Mouse (Mus musculus) liver, embryonic 15.5 days (tissue): ENCODE results near the gene Gm20517. TPM values are rescaled to one million over a fixed set of nuclear protein-coding genes. Genes with fewer than 3 reads are reported as not detected.
A peak's percentile ranks its signal among the peaks of the same experiment; 100 is the strongest.
"Not testable (repeated sequence)": the region's sequence is repeated elsewhere in the genome, so short reads cannot be mapped to it uniquely, and the experiment has no call there.

Source experiments
- ATAC-seq: fragments of 200-750 bp; cut with Nextera tagmentation; 2 replicates; pipeline ENCODE4 v1.8.0; 2017; ENCODE audit warnings: moderate number of reproducible peaks, mild to moderate bottlenecking, moderate library complexity; ENCODE audit not compliant: insufficient read depth
- H3K27ac ChIP-seq: fragments of 300-500 bp; sonication (generic); replicated peaks from 2 replicates; pipeline ENCODE4 v1.5.1; 2015; ENCODE audit warnings: mild to moderate bottlenecking, inconsistent platforms
- H3K27me3 ChIP-seq: fragments of 300-500 bp; sonication (generic); 2 replicates; pipeline ENCODE4 v1.6.1; 2015; ENCODE audit warnings: mild to moderate bottlenecking, inconsistent platforms
- H3K36me3 ChIP-seq: fragments of 300-500 bp; sonication (generic); replicated peaks from 2 replicates; pipeline ENCODE4 v1.6.1; 2015; ENCODE audit warnings: moderate library complexity, mild to moderate bottlenecking, inconsistent platforms
- H3K4me1 ChIP-seq: fragments of 300-500 bp; sonication (generic); replicated peaks from 2 replicates; pipeline ENCODE4 v1.6.1; 2015; ENCODE audit warnings: inconsistent platforms
- H3K4me2 ChIP-seq: fragments of 300-500 bp; sonication (generic); 2 replicates; pipeline ENCODE4 v1.6.1; 2015; ENCODE audit warnings: moderate library complexity, mild to moderate bottlenecking, inconsistent platforms
- H3K4me3 ChIP-seq: fragments of 300-500 bp; sonication (generic); replicated peaks from 2 replicates; pipeline ENCODE4 v1.5.1; 2015; ENCODE audit warnings: mild to moderate bottlenecking, inconsistent platforms
- H3K9ac ChIP-seq: fragments of 300-500 bp; sonication (generic); 2 replicates; pipeline ENCODE4 v1.6.1; 2015; ENCODE audit warnings: moderate library complexity, mild to moderate bottlenecking, inconsistent platforms
- H3K9me3 ChIP-seq: fragments of 300-500 bp; sonication (generic); replicated peaks from 2 replicates; pipeline ENCODE4 v1.6.1; 2016; ENCODE audit warnings: inconsistent platforms
- WGBS: fragments of 180-500 bp; shearing (Covaris S2); methylation state at CpG from one replicate; pipeline ENCODE4 v1.1.7; 2015; ENCODE audit warnings: mixed read lengths; ENCODE audit not compliant: insufficient replicate concordance; 5-methylcytosine and 5-hydroxymethylcytosine counted together
- polyA plus RNA-seq: library from polyadenylated mRNA; unstranded; fragments of >200 nt; fragmentation: Nextera tagmentation; extraction: Ambion mirVana; gene quantifications from 2 replicates; pipeline ENCODE4 v1.2.1, GENCODE M21; 2015

The Gm20517 gene
- polyA plus RNA-seq, 1 experiment from 2014 or later, result 2.4 TPM

GRCm38 (mm10) chr17:47628851-47629676, 17.7 kb downstream of the Gm20517 start:
- H3K4me1 ChIP-seq, result peaks cover 55% of the 10 kb centered on the region

GRCm38 (mm10) chr17:47629717-47630677, 18.6 kb downstream of the Gm20517 start:
- Histone ChIP-seq H3K4me2 (peak overlapping the region; percentile 100), H3K27me3 (no peaks in the 10 kb centered on the region), H3K27ac (peak overlapping the region; percentile 96), H3K9ac (peak overlapping the region; percentile 85), H3K36me3 (peaks cover 41% of the 10 kb centered on the region), H3K4me3 (peak overlapping the region; percentile 84), H3K9me3 (no peaks in the 10 kb centered on the region), H3K4me1 (peaks cover 61% of the 10 kb centered on the region)
- ATAC-seq, result peak; percentile 69
- under 1% methylated on average over 61 of the region's 61 CpGs for WGBS

More at GRCm38 (mm10) chr17:47628851-47629676, 17.7 kb downstream of the Gm20517 start:
- Histone ChIP-seq H3K27me3 (no peaks in the 10 kb centered on the region), H3K36me3 (peaks cover 47% of the 10 kb centered on the region), H3K4me3 (peak overlapping the region; percentile 84), H3K9me3 (no peaks in the 10 kb centered on the region), H3K27ac (peak overlapping the region; percentile 96), H3K9ac (peak overlapping the region; percentile 85), H3K4me2 (peak overlapping the region; percentile 100)
- peak; percentile 88 for ATAC-seq
- WGBS, result under 1% methylated on average over 62 of the region's 63 CpGs

GRCm38 (mm10) chr17:47630678-47631065, 19.3 kb downstream of the Gm20517 start, which contains the start of gene Usp49:
Gene Usp49, plus strand, starts transcription at chr17:47630690.
- Histone ChIP-seq H3K27me3 (no peaks in the 10 kb centered on the region), H3K4me2 (peak within 1 kb of the TSS; percentile 100), H3K36me3 (peaks cover 39% of the 10 kb centered on the region), H3K9me3 (no peaks in the 10 kb centered on the region), H3K4me3 (peak within 1 kb of the TSS; percentile 84), H3K27ac (peak within 1 kb of the TSS; percentile 96), H3K4me1 (peaks cover 61% of the 10 kb centered on the region), H3K9ac (peak within 1 kb of the TSS; percentile 85)
- ATAC-seq, result no peak
- 1% methylated on average over 3 of the region's 3 CpGs for WGBS

GRCm38 (mm10) chr17:47632181-47632840, 20.9 kb downstream of the Gm20517 start:
- Histone ChIP-seq H3K4me2 (peak overlapping the region; percentile 35), H3K9me3 (no peaks in the 10 kb centered on the region), H3K9ac (no peak overlapping the region), H3K27me3 (no peaks in the 10 kb centered on the region), H3K4me1 (peaks cover 57% of the 10 kb centered on the region), H3K36me3 (peaks cover 29% of the 10 kb centered on the region), H3K4me3 (no peak overlapping the region; the same call in 1 of the 2 replicates), H3K27ac (no peak overlapping the region)
- WGBS, result 70% methylated on average over 4 of the region's 4 CpGs
- ATAC-seq, result no peak

GRCm38 (mm10) chr17:47633999-47634770, 22.8 kb downstream of the Gm20517 start:
- H3K27me3 ChIP-seq, result no peaks in the 10 kb centered on the region
- 56% methylated on average over 7 of the region's 7 CpGs for WGBS
- H3K9ac ChIP-seq, result no peak overlapping the region
- ATAC-seq, result no peak
- peaks cover 42% of the 10 kb centered on the region for H3K4me1 ChIP-seq
- H3K4me3 ChIP-seq, result no peak overlapping the region
- H3K4me2 ChIP-seq, result no peak overlapping the region
- H3K36me3 ChIP-seq, result peaks cover 24% of the 10 kb centered on the region
- peak overlapping the region; percentile 38 for H3K27ac ChIP-seq
- H3K9me3 ChIP-seq, result no peaks in the 10 kb centered on the region

- Histone ChIP-seq H3K9me3 (no peaks in the 10 kb centered on the region), H3K27ac (no peak overlapping the region), H3K4me1 (peaks cover 3% of the 10 kb centered on the region; the same call in 1 of the 2 replicates), H3K4me2 (no peak overlapping the region), H3K36me3 (no peaks in the 10 kb centered on the region), H3K9ac (no peak overlapping the region), H3K4me3 (no peak overlapping the region), H3K27me3 (no peaks in the 10 kb centered on the region)
- no peak for ATAC-seq
- WGBS, result 74% methylated on average over 2 of the region's 2 CpGs
These were observed 31.6 kb downstream of the Gm20517 start for GRCm38 (mm10) chr17:47642992-47643391.

- Histone ChIP-seq H3K27me3 (no peaks in the 10 kb centered on the region), H3K4me3 (no peak overlapping the region), H3K36me3 (peaks cover 15% of the 10 kb centered on the region), H3K9me3 (no peaks in the 10 kb centered on the region), H3K9ac (no peak overlapping the region), H3K4me1 (peaks cover 7% of the 10 kb centered on the region; the same call in 1 of the 2 replicates), H3K4me2 (no peak overlapping the region), H3K27ac (no peak overlapping the region; the same call in 1 of the 2 replicates)
- 79% methylated on average over 1 of the region's 1 CpGs for WGBS
- ATAC-seq, result peak; percentile 58; the same call in 1 of the 2 replicates
These were observed 35.3 kb downstream of the Gm20517 start for GRCm38 (mm10) chr17:47646683-47647082.

- Histone ChIP-seq H3K9me3 (no peaks in the 10 kb centered on the region), H3K9ac (no peak overlapping the region), H3K4me2 (no peak overlapping the region), H3K27ac (no peak overlapping the region), H3K27me3 (no peaks in the 10 kb centered on the region), H3K4me1 (peaks cover 7% of the 10 kb centered on the region; the same call in 1 of the 2 replicates), H3K4me3 (no peak overlapping the region), H3K36me3 (peaks cover 30% of the 10 kb centered on the region)
- no peak for ATAC-seq
- 63% methylated on average over 4 of the region's 4 CpGs for WGBS
These were observed 37.6 kb downstream of the Gm20517 start for GRCm38 (mm10) chr17:47648966-47649365.

- Histone ChIP-seq H3K4me1 (0 out of 2 replicates have a peak, but pooled peaks cover 4% of the 10 kb centered on the region), H3K4me2 (no peak overlapping the region), H3K9me3 (no peaks in the 10 kb centered on the region), H3K27me3 (no peaks in the 10 kb centered on the region), H3K36me3 (peaks cover 35% of the 10 kb centered on the region), H3K4me3 (no peak overlapping the region), H3K9ac (no peak overlapping the region), H3K27ac (no peak overlapping the region)
- no peak for ATAC-seq
- 80% methylated on average over 2 of the region's 2 CpGs for WGBS
These were observed 40.6 kb downstream of the Gm20517 start for GRCm38 (mm10) chr17:47651953-47652352.

GRCm38 (mm10) chr17:47654346-47654745, 43.0 kb downstream of the Gm20517 start:
- ATAC-seq, result not testable (repeated sequence)

More at GRCm38 (mm10) chr17:47654346-47654745, 43.0 kb downstream of the Gm20517 start:
- H3K36me3 ChIP-seq, result peaks cover 35% of the 10 kb centered on the region
- H3K9me3 ChIP-seq, H3K9ac ChIP-seq, H3K27ac ChIP-seq, H3K4me2 ChIP-seq, H3K4me1 ChIP-seq, H3K27me3 ChIP-seq, H3K4me3 ChIP-seq: not testable (repeated sequence)
- WGBS, result 81% methylated on average over 8 of the region's 8 CpGs
